Mouse (Mus musculus): ENCODE results near the gene Hpd. TPM values are rescaled to one million over a fixed set of nuclear protein-coding genes. Genes with fewer than 3 reads are reported as not detected.

The Hpd gene
- total RNA-seq, 2 experiments from 2014 or later: not detected

GRCm38 (mm10) chr5:123191427-123191826 lies 8.9 kb upstream of the Hpd start:
- intact Hi-C loops (cut with DNase I): no loop called here
- DNase-seq (ENCODE audit: low spot score in 2 of 2): no peak

GRCm38 (mm10) chr5:123190912-123191311 lies 8.4 kb upstream of the Hpd start:
- no peak for DNase-seq (ENCODE audit: low spot score in 2 of 2)
- intact Hi-C loops (cut with DNase I): no loop called here

- intact Hi-C loops (cut with DNase I): no loop called here
- no peak for DNase-seq (ENCODE audit: low spot score in 2 of 2)
These were observed 4.8 kb upstream of the Hpd start for GRCm38 (mm10) chr5:123187306-123187705.

GRCm38 (mm10) chr5:123185966-123186365 lies 3.4 kb upstream of the Hpd start:
- no peak for DNase-seq (ENCODE audit: low spot score in 2 of 2)
- intact Hi-C loops (cut with DNase I): no loop called here

- intact Hi-C loops (cut with DNase I): no loop called here
- no peak for DNase-seq (ENCODE audit: low spot score in 2 of 2)
These were observed 991 bp downstream of the Hpd start for GRCm38 (mm10) chr5:123181536-123181935.

- no peak for DNase-seq (ENCODE audit: low spot score in 2 of 2)
- intact Hi-C loops (cut with DNase I): no loop called here
These were observed 2.1 kb downstream of the Hpd start for GRCm38 (mm10) chr5:123180390-123180789.

GRCm38 (mm10) chr5:123178792-123179191 lies 3.7 kb downstream of the Hpd start:
- DNase-seq (ENCODE audit: low spot score in 2 of 2): no peak
- intact Hi-C loops (cut with DNase I): no loop called here

GRCm38 (mm10) chr5:123171646-123172350 lies 10.7 kb downstream of the Hpd start:
- intact Hi-C loops (cut with DNase I): loop anchor here (2.0 to 5.0 kb wide), 2 partner anchors 54 to 107 kb away; no protein-coding TSS in a partner anchor
- DNase-seq (ENCODE audit: low spot score in 2 of 2): peak; percentile 80

GRCm38 (mm10) chr5:123170365-123170764 lies 12.2 kb downstream of the Hpd start:
- intact Hi-C loops (cut with DNase I): loop anchor here (2.0 to 5.0 kb wide), 2 partner anchors 53 to 106 kb away; no protein-coding TSS in a partner anchor
- no peak for DNase-seq (ENCODE audit: low spot score in 2 of 2)

- no peak for DNase-seq (ENCODE audit: low spot score in 2 of 2)
- intact Hi-C loops (cut with DNase I): no loop called here
These were observed 13.2 kb downstream of the Hpd start, which contains the start of gene Psmd9 for GRCm38 (mm10) chr5:123169284-123169683. Gene Psmd9 (plus strand): TSS chr5:123169413.

- no peak for DNase-seq (ENCODE audit: low spot score in 2 of 2)
- intact Hi-C loops (cut with DNase I): no loop called here
These were observed 14.9 kb downstream of the Hpd start for GRCm38 (mm10) chr5:123167591-123167990.

GRCm38 (mm10) chr5:123166437-123166836 lies 16.1 kb downstream of the Hpd start:
- intact Hi-C loops (cut with DNase I): no loop called here
- no peak for DNase-seq (ENCODE audit: low spot score in 2 of 2)

- intact Hi-C loops (cut with DNase I): no loop called here
- no peak for DNase-seq (ENCODE audit: low spot score in 2 of 2)
These were observed 19.6 kb downstream of the Hpd start for GRCm38 (mm10) chr5:123162942-123163341.

GRCm38 (mm10) chr5:123160341-123160740 lies 22.2 kb downstream of the Hpd start:
- no peak for DNase-seq (ENCODE audit: low spot score in 2 of 2)

GRCm38 (mm10) chr5:123159866-123160265 lies 22.7 kb downstream of the Hpd start:
- no peak for DNase-seq (ENCODE audit: low spot score in 2 of 2)
- intact Hi-C loops (cut with DNase I): loop anchor here (5.0 kb wide), 1 partner anchor 43 kb away; no protein-coding TSS in a partner anchor

More at GRCm38 (mm10) chr5:123160341-123160740, 22.2 kb downstream of the Hpd start:
- intact Hi-C loops (cut with DNase I): no loop called here

- DNase-seq (ENCODE audit: low spot score in 2 of 2): no peak
- intact Hi-C loops (cut with DNase I): loop anchor here (5.0 kb wide), 1 partner anchor 42 kb away; no protein-coding TSS in a partner anchor
These were observed 23.1 kb downstream of the Hpd start for GRCm38 (mm10) chr5:123159446-123159845.

- intact Hi-C loops (cut with DNase I): loop anchor here (5.0 kb wide), 1 partner anchor 41 kb away; no protein-coding TSS in a partner anchor
These were observed 24.6 kb downstream of the Hpd start for GRCm38 (mm10) chr5:123157972-123158371.

GRCm38 (mm10) chr5:123156763-123157162 lies 25.8 kb downstream of the Hpd start:
- no peak for DNase-seq (ENCODE audit: low spot score in 2 of 2)
- intact Hi-C loops (cut with DNase I): loop anchor here (5.0 kb wide), 1 partner anchor 39 kb away; no protein-coding TSS in a partner anchor

More at GRCm38 (mm10) chr5:123157972-123158371, 24.6 kb downstream of the Hpd start:
- DNase-seq (ENCODE audit: low spot score in 2 of 2): no peak

GRCm38 (mm10) chr5:123155425-123155824 lies 27.1 kb downstream of the Hpd start:
- intact Hi-C loops (cut with DNase I): loop anchor here (5.0 kb wide), 1 partner anchor 38 kb away; no protein-coding TSS in a partner anchor
- DNase-seq (ENCODE audit: low spot score in 2 of 2): peak; percentile 78 to 83

- intact Hi-C loops (cut with DNase I): no loop called here
- DNase-seq (ENCODE audit: low spot score in 2 of 2): no peak
These were observed 29.6 kb downstream of the Hpd start for GRCm38 (mm10) chr5:123152901-123153300.

Data from left cerebral cortex, postnatal 14 days (tissue).